Mouse (Mus musculus): ENCODE data around the gene Dhx16. TPM values are rescaled to one million over a fixed set of nuclear protein-coding genes. Genes with fewer than 3 reads are reported as not detected.
A peak's percentile ranks its signal among the peaks of the same experiment; 100 is the strongest.

Gene Dhx16
- total RNA-seq, 2 experiments from 2014 or later, result 22.1 to 25.1 TPM

GRCm38 (mm10) chr17:35887725-35888124, 8.1 kb downstream of the Dhx16 start:
- DNase-seq (ENCODE audit: low spot score in 2 of 2), result no peak

GRCm38 (mm10) chr17:35896781-35897643, 17.4 kb downstream of the Dhx16 start, which contains the start of gene 2310061I04Rik:
2310061I04Rik (minus strand) TSS chr17:35897431.
- peak; percentile 87 to 90 for DNase-seq (ENCODE audit: low spot score in 2 of 2)

- no peak for DNase-seq (ENCODE audit: low spot score in 2 of 2)
These were observed 18.3 kb downstream of the Dhx16 start for GRCm38 (mm10) chr17:35897644-35898573.

- DNase-seq (ENCODE audit: low spot score in 2 of 2), result no peak
These were observed 21.0 kb downstream of the Dhx16 start for GRCm38 (mm10) chr17:35900636-35901035.

- no peak for DNase-seq (ENCODE audit: low spot score in 2 of 2)
These were observed 23.8 kb downstream of the Dhx16 start for GRCm38 (mm10) chr17:35903343-35903991.

GRCm38 (mm10) chr17:35903992-35904355, 24.4 kb downstream of the Dhx16 start:
- DNase-seq (ENCODE audit: low spot score in 2 of 2), result no peak

GRCm38 (mm10) chr17:35905587-35905986, 26.0 kb downstream of the Dhx16 start:
- no peak for DNase-seq (ENCODE audit: low spot score in 2 of 2)

GRCm38 (mm10) chr17:35907609-35908008, 28.0 kb downstream of the Dhx16 start:
- DNase-seq (ENCODE audit: low spot score in 2 of 2), result no peak

GRCm38 (mm10) chr17:35909186-35909918, 29.7 kb downstream of the Dhx16 start:
- no peak for DNase-seq (ENCODE audit: low spot score in 2 of 2)

- peak; percentile 90 to 96 for DNase-seq (ENCODE audit: low spot score in 2 of 2)
These were observed 30.3 kb downstream of the Dhx16 start, which contains the start of gene Atat1 for GRCm38 (mm10) chr17:35909919-35910369. Atat1 (minus strand) TSS chr17:35910075.

GRCm38 (mm10) chr17:35914975-35915374, 35.4 kb downstream of the Dhx16 start:
- DNase-seq (ENCODE audit: low spot score in 2 of 2), result no peak

- no peak for DNase-seq (ENCODE audit: low spot score in 2 of 2)
These were observed 36.1 kb downstream of the Dhx16 start for GRCm38 (mm10) chr17:35915538-35916296.

GRCm38 (mm10) chr17:35916297-35917142, 36.9 kb downstream of the Dhx16 start, which contains the start of the genes Mrps18b and Ppp1r10:
Mrps18b (minus strand) TSS chr17:35916389.
Ppp1r10 (plus strand) TSS chr17:35916434.
- DNase-seq (ENCODE audit: low spot score in 2 of 2), result peak; percentile 98

GRCm38 (mm10) chr17:35917143-35917462, 37.5 kb downstream of the Dhx16 start:
- no peak for DNase-seq (ENCODE audit: low spot score in 2 of 2)

- DNase-seq (ENCODE audit: low spot score in 2 of 2), result peak in 1 of 2 experiments; percentile 43
These were observed 38.0 kb downstream of the Dhx16 start for GRCm38 (mm10) chr17:35917463-35918251.

- DNase-seq (ENCODE audit: low spot score in 2 of 2), result no peak
These were observed 38.8 kb downstream of the Dhx16 start for GRCm38 (mm10) chr17:35918276-35919059.
